Mouse (Mus musculus): Measurements from ENCODE around the gene Iqgap2.

Gene Iqgap2

DNA sequence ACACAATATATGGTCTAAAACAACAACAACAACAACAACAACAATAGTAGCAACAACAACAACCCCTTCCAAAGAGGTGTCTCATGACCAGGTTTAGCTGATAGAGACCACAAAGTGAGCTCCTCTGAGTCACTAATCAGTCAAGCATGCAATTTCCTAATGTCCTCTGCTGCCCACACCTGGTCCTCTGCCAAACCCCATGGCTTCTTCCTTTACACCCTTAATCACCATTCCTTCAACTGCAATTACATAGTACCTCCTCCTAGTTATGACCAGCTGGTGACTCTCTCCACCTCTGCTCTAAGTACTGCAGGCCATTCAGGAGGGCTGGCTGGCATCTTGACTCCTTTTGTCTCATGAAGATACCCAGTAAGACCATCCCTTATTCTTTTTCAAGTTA, 60.0 kb downstream of the Iqgap2 start:
- no peak for DNase-seq (ENCODE audit: extremely low spot score, low read depth, low spot score)

DNA sequence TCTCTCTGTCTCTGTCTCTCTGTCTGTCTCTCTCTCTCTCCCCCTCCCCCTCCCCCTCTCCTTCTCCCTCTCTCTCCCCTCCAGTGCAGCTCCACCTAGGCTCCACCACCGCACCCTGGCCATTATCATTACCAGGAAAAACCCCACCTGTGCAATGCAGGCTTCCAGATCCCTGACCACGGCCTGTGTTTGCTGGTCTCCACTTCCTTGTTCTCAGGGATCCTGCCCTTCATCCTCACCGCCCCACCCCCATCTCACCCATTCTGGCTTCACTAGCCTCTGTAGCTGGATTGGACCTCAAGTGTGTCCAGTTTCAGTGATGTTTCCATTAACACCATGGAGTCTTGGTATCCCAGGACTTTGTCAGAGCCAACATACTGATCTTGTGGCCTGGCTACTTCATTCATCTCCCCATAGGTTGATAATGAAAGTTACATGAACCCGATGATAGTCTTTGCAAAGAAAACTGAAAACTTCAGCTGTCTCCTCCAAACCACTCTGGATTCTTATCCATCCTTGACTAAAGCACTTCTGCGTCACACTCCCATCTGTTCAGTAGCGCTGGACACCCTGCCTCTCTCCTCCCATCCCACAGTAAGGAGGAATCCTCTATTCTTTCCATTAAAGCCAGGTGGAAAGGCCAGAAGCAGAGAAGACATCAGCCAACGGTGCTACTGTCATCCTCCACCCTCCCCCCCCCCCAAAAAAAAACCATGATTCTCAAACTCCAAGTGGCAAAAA, 62.1 kb downstream of the Iqgap2 start:
- no peak for DNase-seq (ENCODE audit: extremely low spot score, low read depth, low spot score)

DNA sequence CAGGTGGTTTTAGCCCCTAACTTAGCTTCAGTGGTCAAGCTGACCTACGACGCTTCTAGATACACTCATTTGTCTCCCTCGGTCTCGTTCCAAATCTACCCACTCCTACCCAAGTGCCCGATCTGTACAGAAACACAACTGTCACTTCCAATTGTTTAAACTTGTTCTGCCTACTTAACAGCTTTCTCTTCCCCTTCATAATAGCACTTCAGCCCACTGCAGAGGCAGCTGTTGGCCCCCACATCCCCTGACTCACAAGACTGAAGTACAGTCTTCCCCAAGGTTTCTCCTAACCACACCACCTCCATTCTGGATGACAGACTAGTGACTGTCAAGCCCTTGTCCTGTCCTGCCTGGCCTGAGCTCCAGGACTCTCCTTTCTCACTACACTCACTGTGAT, 63.1 kb downstream of the Iqgap2 start:
- DNase-seq (ENCODE audit: extremely low spot score, low read depth, low spot score) = no peak

DNA sequence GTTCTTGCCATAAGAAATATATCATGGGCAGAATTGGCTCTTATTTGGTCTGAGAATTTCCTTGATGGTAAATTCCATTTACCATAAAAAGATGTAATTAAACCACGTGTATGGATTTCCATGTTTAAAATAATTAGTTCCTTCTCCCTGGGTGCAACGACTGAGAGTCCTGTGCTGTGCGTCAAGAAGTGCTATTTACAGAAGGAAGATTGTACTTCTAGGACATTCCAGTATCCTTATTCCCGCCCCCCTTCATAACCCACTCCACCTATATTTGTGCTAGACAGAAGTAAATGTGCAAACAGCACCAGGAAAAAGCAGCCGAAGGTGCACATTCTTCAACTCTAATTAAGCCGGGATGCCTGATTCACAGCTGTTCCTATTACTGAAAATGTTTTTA, 65.5 kb downstream of the Iqgap2 start:
- DNase-seq (ENCODE audit: extremely low spot score, low read depth, low spot score) = no peak

DNA sequence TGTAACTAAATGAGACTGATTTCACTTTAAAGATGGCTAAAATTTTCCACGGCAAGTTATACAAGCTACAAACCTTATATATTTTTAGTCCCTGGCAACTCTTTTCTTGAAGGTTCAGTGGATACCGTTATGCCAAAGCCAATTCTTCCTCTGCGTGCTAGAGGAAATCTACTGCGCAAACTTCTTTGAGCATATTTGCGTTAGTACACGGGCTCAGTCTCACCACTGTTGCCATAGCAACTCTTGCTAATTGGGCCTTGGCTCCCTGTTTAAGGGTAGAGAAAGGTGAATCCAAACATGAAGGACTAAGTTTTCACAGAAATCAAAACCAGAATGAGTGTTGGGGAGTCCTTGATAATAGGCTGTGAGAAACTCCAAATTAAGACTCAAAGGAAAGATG, 68.8 kb downstream of the Iqgap2 start:
- no peak for DNase-seq (ENCODE audit: extremely low spot score, low read depth, low spot score)

DNA sequence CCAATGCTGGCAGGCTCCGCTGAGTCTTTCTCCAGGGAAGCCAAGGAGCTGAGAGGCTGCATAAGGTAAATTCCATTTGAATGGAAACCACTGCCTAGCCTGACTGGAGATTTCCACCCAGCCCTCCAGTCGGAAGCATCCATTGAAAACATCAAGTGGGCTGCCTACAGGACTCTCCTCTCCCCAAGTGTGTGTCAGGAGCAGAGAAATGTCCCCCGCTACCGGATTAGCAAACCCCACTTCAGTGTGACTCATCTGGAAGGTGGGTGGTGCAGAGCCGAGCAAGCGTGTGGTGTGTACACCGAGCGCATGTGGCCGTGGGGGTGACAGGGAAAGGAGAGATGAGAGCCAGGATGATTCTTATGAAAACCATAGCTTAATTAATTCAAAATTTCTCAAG, 71.7 kb downstream of the Iqgap2 start:
- DNase-seq (ENCODE audit: extremely low spot score, low read depth, low spot score) = no peak

GRCm38 (mm10) chr13:95818941-95819340, 72.8 kb downstream of the Iqgap2 start:
- DNase-seq (ENCODE audit: extremely low spot score, low read depth, low spot score) = no peak

- DNase-seq (ENCODE audit: extremely low spot score, low read depth, low spot score) = no peak
These were observed 78.1 kb downstream of the Iqgap2 start for GRCm38 (mm10) chr13:95813643-95814042.

DNA sequence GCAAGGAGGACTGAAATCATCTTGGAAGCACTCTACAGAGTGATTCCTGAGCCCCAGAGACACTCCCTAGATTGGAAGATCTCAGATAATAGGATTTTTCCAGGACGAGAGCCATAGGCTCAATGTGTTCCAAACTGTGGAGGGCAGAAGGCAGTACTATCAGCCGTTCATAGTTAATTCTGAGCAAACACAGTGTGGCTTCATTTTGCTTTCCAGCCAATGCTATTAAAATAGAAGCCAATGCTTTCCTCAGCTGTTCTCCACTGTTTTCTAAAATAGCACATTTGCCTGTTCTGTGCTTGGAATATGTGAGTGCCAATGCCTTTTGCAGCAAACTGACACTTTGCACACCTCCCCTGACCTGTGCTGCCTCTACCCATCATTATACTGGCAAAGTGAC, 80.9 kb downstream of the Iqgap2 start:
- DNase-seq (ENCODE audit: extremely low spot score, low read depth, low spot score) = no peak

DNA sequence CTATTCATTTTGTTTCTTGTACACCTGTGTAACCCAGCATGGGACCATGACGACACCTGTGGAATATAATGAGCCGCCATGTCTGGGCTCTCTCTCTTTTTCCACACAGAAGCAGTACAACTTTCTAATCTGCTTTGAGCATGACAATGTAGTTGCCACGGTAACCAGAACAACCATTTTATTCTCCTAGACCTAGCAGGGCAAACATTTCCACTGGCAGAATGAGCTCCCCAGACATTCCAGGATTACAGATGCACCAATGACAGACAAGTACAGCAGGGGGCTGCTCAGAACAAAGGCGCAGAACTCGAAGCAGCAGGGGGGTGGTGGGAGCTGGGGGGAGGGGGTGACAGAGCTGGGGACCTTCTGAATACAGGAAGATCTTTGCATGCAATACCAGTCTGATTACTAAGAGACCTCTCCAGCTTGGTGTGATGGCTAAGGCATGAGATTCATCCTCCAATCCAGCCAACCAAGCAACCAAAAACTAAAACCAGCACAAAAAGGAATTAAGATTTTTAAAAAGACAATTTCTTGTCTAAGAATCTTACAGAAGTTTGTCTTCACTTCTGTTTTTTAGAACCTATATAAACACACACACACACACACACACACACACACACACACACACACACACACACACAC, 84.5 kb downstream of the Iqgap2 start:
- DNase-seq (ENCODE audit: extremely low spot score, low read depth, low spot score) = no peak

- DNase-seq (ENCODE audit: extremely low spot score, low read depth, low spot score) = no peak
These were observed 86.1 kb downstream of the Iqgap2 start for GRCm38 (mm10) chr13:95805469-95806166.

DNA sequence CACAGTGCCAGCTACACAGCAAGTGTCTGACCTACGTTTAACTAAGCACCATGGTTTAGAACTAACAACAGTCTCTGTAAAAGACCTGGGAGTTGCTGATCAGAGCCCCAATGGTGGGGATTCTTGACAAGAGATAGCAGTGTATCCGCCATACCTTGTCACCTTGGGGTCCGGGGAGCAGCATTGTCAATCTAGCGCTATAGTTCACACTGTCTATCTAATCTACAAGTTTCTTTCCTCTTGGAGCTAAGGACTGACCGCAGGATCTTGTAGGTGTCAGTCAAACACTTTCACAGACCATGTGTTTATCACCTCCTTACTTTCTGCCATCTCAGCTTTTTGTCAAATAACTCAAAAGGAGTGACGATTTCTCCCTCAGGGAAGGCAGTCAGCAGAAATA, 87.6 kb downstream of the Iqgap2 start:
- no peak for DNase-seq (ENCODE audit: extremely low spot score, low read depth, low spot score)

DNA sequence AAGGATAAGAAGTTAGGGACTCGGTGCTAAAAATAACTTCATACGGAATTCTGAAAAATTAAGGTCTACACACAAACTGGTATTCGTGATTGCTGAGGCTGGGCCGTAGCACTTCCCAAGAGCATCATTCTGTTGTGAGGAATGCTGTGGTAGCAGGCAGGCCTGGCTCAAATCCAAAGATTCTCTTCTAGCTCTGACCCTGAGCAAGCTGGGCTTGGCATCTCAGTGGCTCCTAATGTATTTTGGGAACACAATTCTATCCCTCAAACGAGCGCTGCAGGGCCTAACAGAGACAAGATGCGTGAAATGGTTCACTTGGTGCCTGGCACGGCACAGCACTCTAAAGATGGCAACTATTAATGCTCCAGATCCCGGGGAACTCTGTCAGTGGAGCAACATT, 90.8 kb downstream of the Iqgap2 start:
- no peak for DNase-seq (ENCODE audit: extremely low spot score, low read depth, low spot score)

GRCm38 (mm10) chr13:95799322-95799721, 92.4 kb downstream of the Iqgap2 start:
- DNase-seq (ENCODE audit: extremely low spot score, low read depth, low spot score) = no peak

GRCm38 (mm10) chr13:95798721-95799120, 93.0 kb downstream of the Iqgap2 start:
- DNase-seq (ENCODE audit: extremely low spot score, low read depth, low spot score) = no peak

GRCm38 (mm10) chr13:95797530-95797929, 94.2 kb downstream of the Iqgap2 start:
- no peak for DNase-seq (ENCODE audit: extremely low spot score, low read depth, low spot score)

GRCm38 (mm10) chr13:95794346-95794745, 97.4 kb downstream of the Iqgap2 start:
- DNase-seq (ENCODE audit: extremely low spot score, low read depth, low spot score) = no peak

- DNase-seq (ENCODE audit: extremely low spot score, low read depth, low spot score) = no peak
These were observed 100.8 kb downstream of the Iqgap2 start for GRCm38 (mm10) chr13:95790883-95791282.

DNA sequence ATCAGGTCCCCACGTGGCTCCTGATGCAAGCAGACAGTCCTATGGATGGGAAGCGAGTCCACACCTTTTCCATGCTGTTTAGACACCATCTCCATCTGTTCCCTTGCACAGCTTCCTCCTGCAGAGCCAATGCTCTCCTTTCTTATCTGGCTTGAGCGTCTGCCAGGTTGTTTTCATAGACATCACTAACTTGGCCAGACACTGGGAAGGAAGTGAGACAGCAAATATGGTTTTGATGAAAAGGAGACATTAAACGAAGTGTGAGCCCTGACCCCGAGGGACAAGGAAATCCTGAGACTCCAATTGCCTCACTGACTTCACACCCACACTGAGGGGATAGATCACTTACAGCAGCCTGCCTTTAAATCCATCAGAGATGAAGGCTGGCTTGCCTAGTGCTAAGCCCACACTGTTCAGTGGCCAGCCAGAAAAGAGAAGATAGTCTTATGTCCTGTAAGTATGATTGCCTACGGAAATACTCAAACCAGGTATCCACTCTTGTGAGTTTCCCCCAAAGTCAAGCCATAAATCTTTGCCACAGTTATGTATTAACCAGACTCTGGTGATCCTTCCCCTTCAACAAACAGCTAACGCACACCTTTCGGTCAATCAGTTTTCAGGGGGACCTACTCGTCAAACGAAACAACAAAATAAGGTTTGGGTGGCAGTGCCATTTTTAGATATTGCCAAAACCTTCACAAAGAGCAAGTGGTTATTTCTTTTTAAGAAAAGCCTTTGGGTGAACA, 102.9 kb downstream of the Iqgap2 start:
- DNase-seq (ENCODE audit: extremely low spot score, low read depth, low spot score) = no peak

GRCm38 (mm10) chr13:95782969-95783332, 108.8 kb downstream of the Iqgap2 start:
- no peak for DNase-seq (ENCODE audit: extremely low spot score, low read depth, low spot score)

GRCm38 (mm10) chr13:95782311-95782968, 109.3 kb downstream of the Iqgap2 start:
- DNase-seq (ENCODE audit: extremely low spot score, low read depth, low spot score) = no peak

All from hindlimb bud, embryonic 11.5 days (tissue).